Mouse (Mus musculus) cerebellum, adult 8-10 months (tissue): ENCODE results near the gene Hist1h3e.
"Not testable (repeated sequence)": the region's sequence is repeated elsewhere in the genome, so short reads cannot be mapped to it uniquely, and the experiment has no call there.

Source experiments
- DNase-seq: peaks from one replicate; pipeline ENCODE4 v3.0.0; 2022

Gene Hist1h3e

GRCm38 (mm10) chr13:23582219-23583056 lies 20.3 kb upstream of the Hist1h3e start:
- no peak for DNase-seq

- peak; percentile 96 for DNase-seq
Measured at GRCm38 (mm10) chr13:23581408-23582218, 19.4 kb upstream of the Hist1h3e start, which contains the start of gene Hist1h4d. Hist1h4d (plus strand) TSS chr13:23581598.

GRCm38 (mm10) chr13:23577835-23578234 lies 15.7 kb upstream of the Hist1h3e start:
- DNase-seq: no peak

GRCm38 (mm10) chr13:23576906-23577639 lies 14.9 kb upstream of the Hist1h3e start:
- no peak for DNase-seq

- DNase-seq: no peak
Measured at GRCm38 (mm10) chr13:23576351-23576881, 14.2 kb upstream of the Hist1h3e start.

- DNase-seq: not testable (repeated sequence)
Measured at GRCm38 (mm10) chr13:23575864-23576313, 13.7 kb upstream of the Hist1h3e start.

GRCm38 (mm10) chr13:23575271-23575851 lies 13.2 kb upstream of the Hist1h3e start, which contains the start of gene Hist1h3d:
Hist1h3d (plus strand) TSS chr13:23575763.
- no peak for DNase-seq

GRCm38 (mm10) chr13:23574546-23575170 lies 12.5 kb upstream of the Hist1h3e start:
- not testable (repeated sequence) for DNase-seq

- DNase-seq: peak; percentile 60
Measured at GRCm38 (mm10) chr13:23573898-23574524, 11.8 kb upstream of the Hist1h3e start, which contains the start of the genes Hist1h2bf and Hist1h2ad. Hist1h2bf (minus strand) TSS chr13:23574196. Hist1h2ad (plus strand) TSS chr13:23574381.

GRCm38 (mm10) chr13:23573034-23573897 lies 11.1 kb upstream of the Hist1h3e start:
- DNase-seq: not testable (repeated sequence)

- DNase-seq: no peak
Measured at GRCm38 (mm10) chr13:23572218-23573033, 10.3 kb upstream of the Hist1h3e start.

- DNase-seq: not testable (repeated sequence)
Measured at GRCm38 (mm10) chr13:23571504-23572217, 9.5 kb upstream of the Hist1h3e start.

GRCm38 (mm10) chr13:23571022-23571503 lies 8.9 kb upstream of the Hist1h3e start, which contains the start of the genes Hist1h2ae and Hist1h2bg:
Hist1h2ae (minus strand) TSS chr13:23571220.
Hist1h2bg (plus strand) TSS chr13:23571396.
- DNase-seq: peak; percentile 51

GRCm38 (mm10) chr13:23570261-23571021 lies 8.3 kb upstream of the Hist1h3e start:
- DNase-seq: not testable (repeated sequence)

GRCm38 (mm10) chr13:23564482-23564881 lies 2.3 kb upstream of the Hist1h3e start:
- DNase-seq: no peak

- no peak for DNase-seq
Measured at GRCm38 (mm10) chr13:23562699-23563462, 712 bp upstream of the Hist1h3e start.
